In the genomic region with DNA sequence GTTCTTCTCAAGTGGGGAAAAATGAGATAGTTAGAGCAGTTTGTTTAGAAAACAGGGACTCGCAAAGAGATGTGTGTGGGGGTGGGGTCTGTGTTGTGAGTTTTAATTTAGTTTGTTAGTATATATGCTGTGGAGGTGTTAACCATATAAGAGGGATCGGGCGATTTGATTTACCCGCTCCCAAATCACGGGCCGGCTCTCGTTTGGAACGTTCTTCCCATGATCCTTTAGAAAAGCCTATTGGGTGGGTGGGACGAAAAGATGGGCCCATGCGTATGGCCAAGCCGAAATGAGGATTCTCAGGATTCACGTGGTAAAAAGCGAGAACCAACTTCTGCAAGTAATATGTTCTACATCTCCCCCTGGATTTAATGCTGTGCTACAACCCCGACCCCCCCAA, we compare ENCODE assay signal across 8 mouse cellular contexts. TPM values are rescaled to one million over a fixed set of nuclear protein-coding genes. Genes with fewer than 3 reads are reported as not detected.
DNase-seq lines count a peak whose midpoint lies in the region; ATAC-seq and TF ChIP-seq lines count a peak whose summit lies in the region.

No protein-coding gene starts in this region.

- peaks cover 57% of the 10 kb centered on the region for H3K79me2 ChIP-seq in myocyte (ENCODE audit: control insufficient read depth, insufficient read depth)

- H3K4me2 ChIP-seq in forebrain, embryonic 15.5 days (replicated peaks), result peak overlapping the region; percentile 64
- peak overlapping the region; percentile 78 for H3K4me2 ChIP-seq in limb, embryonic 11.5 days (ENCODE audit: low read depth, severe bottlenecking)
- peak overlapping the region; percentile 99 for H3K4me2 ChIP-seq in myocyte (ENCODE audit: low read depth)

- peak overlapping the region; percentile 93 for H3ac ChIP-seq in myocyte (ENCODE audit: control insufficient read depth, insufficient read length)

- peak; percentile 46 for ATAC-seq in forebrain, embryonic 15.5 days (replicated peaks)
- ATAC-seq in limb, embryonic 11.5 days (ENCODE audit: insufficient number of reproducible peaks, low FRiP score, low TSS enrichment, low read depth), result peak; percentile 22; the same call in 1 of the 2 replicates

- peak overlapping the region; percentile 2; the same call in 1 of the 2 replicates for H3K27ac ChIP-seq in cerebellum, adult 2 months (ENCODE audit: insufficient read depth, low read length)
- H3K27ac ChIP-seq in spleen, adult 2 months (ENCODE audit: insufficient read depth, low read length), result peak overlapping the region; percentile 94; the same call in 1 of the 2 replicates
- H3K27ac ChIP-seq in forebrain, embryonic 15.5 days (replicated peaks), result peak overlapping the region; percentile 91
- peak overlapping the region; percentile 73 for H3K27ac ChIP-seq in limb, embryonic 11.5 days (replicated peaks; ENCODE audit: low read depth, low read length)

- H3K4me3 ChIP-seq in cerebellum, adult 2 months (replicated peaks; ENCODE audit: insufficient read depth, low read depth, low read length), result peak overlapping the region; percentile 80
- H3K4me3 ChIP-seq in spleen, adult 2 months (ENCODE audit: extremely low read depth, insufficient read depth, insufficient read length), result peak overlapping the region; percentile 97
- H3K4me3 ChIP-seq in forebrain, embryonic 15.5 days, result peak overlapping the region; percentile 77
- peak overlapping the region; percentile 81 for H3K4me3 ChIP-seq in limb, embryonic 11.5 days (ENCODE audit: low read depth, low read length)
- H3K4me3 ChIP-seq in myocyte, result peak overlapping the region; percentile 78

- H3K9ac ChIP-seq in forebrain, embryonic 15.5 days (replicated peaks), result peak overlapping the region; percentile 87
- H3K9ac ChIP-seq in limb, embryonic 11.5 days (ENCODE audit: low read length), result peak overlapping the region; percentile 92

- under 1% methylated on average over 14 of the region's 14 CpGs for WGBS in cerebellum, adult 2 months
- WGBS in spleen, adult 2 months, result under 1% methylated on average over 14 of the region's 14 CpGs
- WGBS in forebrain, embryonic 15.5 days, result under 1% methylated on average over 14 of the region's 14 CpGs
- under 1% methylated on average over 14 of the region's 14 CpGs for WGBS in limb, embryonic 11.5 days

- H3K9me3 ChIP-seq in forebrain, embryonic 15.5 days, result no peaks in the 10 kb centered on the region
- no peaks in the 10 kb centered on the region for H3K9me3 ChIP-seq in limb, embryonic 11.5 days (ENCODE audit: control insufficient read depth, low read length)

- no peaks in the 10 kb centered on the region for H3K27me3 ChIP-seq in cerebellum, adult 2 months (ENCODE audit: control insufficient read depth, insufficient read depth, low read length)
- H3K27me3 ChIP-seq in spleen, adult 2 months (ENCODE audit: control insufficient read depth, insufficient read depth, low read length), result no peaks in the 10 kb centered on the region
- H3K27me3 ChIP-seq in forebrain, embryonic 15.5 days, result no peaks in the 10 kb centered on the region
- H3K27me3 ChIP-seq in limb, embryonic 11.5 days (ENCODE audit: control insufficient read depth, insufficient read depth, low read length), result no peaks in the 10 kb centered on the region
- no peaks in the 10 kb centered on the region for H3K27me3 ChIP-seq in myocyte (ENCODE audit: control insufficient read depth, insufficient read depth, insufficient read length)

- TF ChIP-seq CTCF in cerebellum, adult 2 months (IDR thresholded peaks at IDR 0.05; ENCODE audit: borderline replicate concordance, insufficient read depth, low read depth, low read length), result no peak
- no peak for TF ChIP-seq CTCF in spleen, adult 2 months (IDR thresholded peaks at IDR 0.05; ENCODE audit: extremely low read depth, insufficient read depth, insufficient read length, insufficient replicate concordance)

- H3K36me3 ChIP-seq in spleen, adult 2 months (ENCODE audit: control insufficient read depth, insufficient read depth, low read length), result peaks cover 8% of the 10 kb centered on the region; the same call in 1 of the 2 replicates
- peaks cover 7% of the 10 kb centered on the region; the same call in 1 of the 2 replicates for H3K36me3 ChIP-seq in forebrain, embryonic 15.5 days
- H3K36me3 ChIP-seq in limb, embryonic 11.5 days (ENCODE audit: control insufficient read depth, insufficient read depth, low read length), result peaks cover 2% of the 10 kb centered on the region; the same call in 1 of the 2 replicates
- H3K36me3 ChIP-seq in myocyte (ENCODE audit: control insufficient read depth, insufficient read depth), result peaks cover 9% of the 10 kb centered on the region

- no peak for TF ChIP-seq POLR2A in cerebellum, adult 2 months (IDR thresholded peaks at IDR 0.05; ENCODE audit: borderline replicate concordance, insufficient read depth, low read length)
- no peak for TF ChIP-seq POLR2A in spleen, adult 2 months (IDR thresholded peaks at IDR 0.05; ENCODE audit: low read depth, low read length)
- no peak for TF ChIP-seq POLR2A in myocyte (IDR thresholded peaks at IDR 0.05; ENCODE audit: insufficient read length, low read depth)

- no peak for DNase-seq in cerebellum, adult 2 months
- no peak for DNase-seq in cerebellum, adult 9-11 months
- DNase-seq in spleen, adult 2 months (ENCODE audit: low read depth in 1 of 2, low spot score in 2 of 2), result no peak
- DNase-seq in spleen, adult 12 weeks (ENCODE audit: low spot score), result no peak
- peak; percentile 75 for DNase-seq in limb, embryonic 11.5 days (ENCODE audit: low spot score)
- DNase-seq in thymus, postnatal 36 days, result no peak

- peaks cover 2% of the 10 kb centered on the region; the same call in 1 of the 2 replicates for H3K4me1 ChIP-seq in cerebellum, adult 2 months (ENCODE audit: control insufficient read depth, insufficient read depth, low read length)
- peaks cover 6% of the 10 kb centered on the region for H3K4me1 ChIP-seq in spleen, adult 2 months (ENCODE audit: control insufficient read depth, insufficient read depth, insufficient read length)
- peaks cover 27% of the 10 kb centered on the region for H3K4me1 ChIP-seq in forebrain, embryonic 15.5 days
- H3K4me1 ChIP-seq in limb, embryonic 11.5 days (ENCODE audit: control insufficient read depth, insufficient read depth, low read length), result 0 out of 2 replicates have a peak, but pooled peaks cover 4% of the 10 kb centered on the region

TF ChIP-seq in myocyte, 11 proteins besides CTCF, POLR2A, EP300 and RAD21:
- TF ChIP-seq E2F4 (IDR thresholded peaks at IDR 0.05; ENCODE audit: insufficient read depth) (peak; percentile 87), CEBPB (IDR thresholded peaks at IDR 0.05; ENCODE audit: insufficient read depth, poor library complexity, severe bottlenecking) (no peak), REST (IDR thresholded peaks at IDR 0.05; ENCODE audit: insufficient read depth, insufficient read length) (no peak), MYOD1 (IDR thresholded peaks at IDR 0.05; ENCODE audit: control insufficient read depth in 1 of 3, insufficient read length in 2 of 3, low read depth in 2 of 3) (no peak), USF1 (IDR thresholded peaks at IDR 0.05; ENCODE audit: low read depth) (no peak), POLR2AphosphoS2 (IDR thresholded peaks at IDR 0.05; ENCODE audit: insufficient read length, low read depth) (no peak)
TF ChIP-seq in myocyte: peak in this region for 1.

RNA-seq across cellular contexts. Expression of a gene that starts 0.7 kb away (rescaled TPM):
- 3.9 and 5.0 TPM in 2 replicates for polyA plus RNA-seq in cerebellum, adult 2 months (2012; rRNA removed)
- polyA plus RNA-seq in spleen, adult 2 months (2012; rRNA removed), result 2.2 and 4.4 TPM in 2 replicates
- 4.5 and 4.9 TPM in 2 replicates for polyA plus RNA-seq in forebrain, embryonic 15.5 days (2015; fragmentation: Nextera tagmentation; extraction: Ambion mirVana)
- 11.9 and 12.0 TPM in 2 replicates for polyA plus RNA-seq in limb, embryonic 11.5 days (2014; fragmentation: Nextera tagmentation; extraction: Ambion mirVana)
- polyA plus RNA-seq in myocyte (2012; fragmentation: generic; extraction: Trizol), result 6.8 TPM

RNA-seq across cellular contexts. Expression of a gene that starts 21.3 kb away (rescaled TPM):
- 19.2 and 22.5 TPM in 2 replicates for polyA plus RNA-seq in cerebellum, adult 2 months (2012; rRNA removed)
- polyA plus RNA-seq in spleen, adult 2 months (2012; rRNA removed), result 3.4 and 3.7 TPM in 2 replicates
- 33.5 and 38.1 TPM in 2 replicates for polyA plus RNA-seq in forebrain, embryonic 15.5 days (2015; fragmentation: Nextera tagmentation; extraction: Ambion mirVana)
- polyA plus RNA-seq in limb, embryonic 11.5 days (2014; fragmentation: Nextera tagmentation; extraction: Ambion mirVana), result 26.4 and 28.7 TPM in 2 replicates
- 8.2 TPM for polyA plus RNA-seq in myocyte (2012; fragmentation: generic; extraction: Trizol)

RNA-seq across cellular contexts. Expression of a gene that starts 40.7 kb away (rescaled TPM):
- polyA plus RNA-seq in cerebellum, adult 2 months (2012; rRNA removed), result 0.18 and 0.24 TPM in 2 replicates
- polyA plus RNA-seq in spleen, adult 2 months (2012; rRNA removed), result 1.8 and 2.6 TPM in 2 replicates
- 0.43 and 0.46 TPM in 2 replicates for polyA plus RNA-seq in forebrain, embryonic 15.5 days (2015; fragmentation: Nextera tagmentation; extraction: Ambion mirVana)
- 0.32 and 0.34 TPM in 2 replicates for polyA plus RNA-seq in limb, embryonic 11.5 days (2014; fragmentation: Nextera tagmentation; extraction: Ambion mirVana)
- 0.02 TPM for polyA plus RNA-seq in myocyte (2012; fragmentation: generic; extraction: Trizol)

Comparison
In these comparisons a context has a peak if more than half of its experiments do, and no peak if none do; other contexts are left out.
1. H3K27ac ChIP-seq: peak in every context shown above with its lines; median percentile 94 in spleen, adult 2 months; 91 in forebrain, embryonic 15.5 days; 73 in limb, embryonic 11.5 days; 2 in cerebellum, adult 2 months.